Mouse (Mus musculus) left cerebral cortex, adult 11 months (tissue): ENCODE data around the gene Tshz3.

Experiments used
- DNase-seq: peaks from one replicate; pipeline ENCODE4 v3.0.0; 2022; ENCODE audit warnings: low spot score

Gene Tshz3

DNA sequence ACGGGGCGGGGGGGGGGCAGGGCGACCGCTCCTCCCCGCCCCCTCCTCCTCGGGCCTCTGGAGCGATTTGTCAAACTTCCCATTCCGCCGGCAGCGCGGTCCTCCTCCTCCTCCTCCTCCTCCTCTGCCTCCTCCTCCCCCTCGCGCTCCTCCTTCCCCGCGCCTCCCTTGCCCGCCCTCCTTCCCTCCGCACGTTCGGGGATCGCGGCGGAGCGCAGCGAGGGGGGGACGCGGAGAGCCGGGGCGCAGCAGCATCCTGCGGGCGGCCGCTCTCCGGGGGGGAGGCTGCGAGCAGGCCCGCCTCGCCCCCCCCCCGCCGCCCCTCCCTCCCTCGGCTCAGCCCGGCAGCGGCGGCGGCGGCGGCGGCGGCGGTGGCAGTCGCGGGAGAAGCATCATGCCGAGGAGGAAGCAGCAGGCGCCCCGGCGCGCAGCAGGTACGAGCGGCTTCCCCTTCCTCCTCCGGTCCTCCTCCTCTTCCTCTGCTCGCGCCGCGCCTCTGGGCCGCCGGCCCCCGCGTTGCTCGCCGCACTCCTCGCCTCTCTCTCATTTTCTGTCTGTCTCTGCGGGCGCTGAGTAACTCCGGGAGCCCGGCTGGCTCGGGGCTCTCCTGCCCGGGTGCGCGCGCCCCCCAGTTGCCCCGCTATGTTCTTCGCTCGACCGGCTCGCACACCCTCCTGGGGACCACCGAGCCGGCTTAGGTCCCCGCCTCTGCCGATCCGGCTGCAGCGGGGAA, at the start of gene Tshz3:
Gene Tshz3 (plus strand): TSS at position 263 of the 733 bp plus-strand sequence.
- DNase-seq, result no peak

GRCm38 (mm10) chr7:36655931-36656330, 42.0 kb upstream of the Tshz3 start:
- DNase-seq, result no peak

DNA sequence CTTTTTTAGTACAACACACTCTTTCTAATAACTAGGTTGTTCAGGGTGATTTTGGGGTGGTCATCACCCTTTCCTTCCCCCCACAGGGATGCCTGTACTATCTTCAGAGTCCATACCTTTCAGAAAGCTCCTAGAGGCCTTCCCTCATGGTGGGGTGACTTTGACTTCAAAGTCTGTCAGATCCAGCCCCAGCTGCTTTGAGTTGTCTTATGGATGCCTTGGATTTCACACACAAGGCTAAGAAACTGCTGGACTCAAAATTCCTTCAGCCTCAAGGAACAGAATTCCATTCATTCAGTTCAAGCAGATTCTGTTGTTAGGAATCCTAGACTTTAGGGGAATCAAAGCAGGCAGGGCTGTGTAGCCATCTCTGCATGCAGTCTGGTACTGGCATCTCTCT, 41.5 kb upstream of the Tshz3 start:
- DNase-seq, result no peak

DNA sequence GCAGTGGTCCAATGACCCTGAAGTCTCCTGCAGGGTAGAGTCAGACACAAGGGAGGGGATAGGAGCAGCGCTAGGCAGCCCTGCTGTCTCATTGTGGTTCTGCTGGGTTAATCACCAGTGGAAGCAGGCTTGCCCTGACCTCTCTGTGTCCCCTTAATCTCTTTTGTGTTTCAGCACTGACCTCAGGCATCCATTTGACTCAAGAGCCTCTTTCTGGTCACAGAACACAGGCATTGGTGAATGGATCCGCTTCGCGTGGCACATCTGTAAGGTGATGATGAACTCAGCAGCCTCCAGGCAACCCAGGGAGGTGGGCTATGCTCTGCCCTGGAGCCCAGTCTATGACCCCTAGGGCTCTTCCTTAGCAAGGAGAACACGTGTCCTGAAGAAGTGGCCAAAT, 39.6 kb upstream of the Tshz3 start:
- no peak for DNase-seq

DNA sequence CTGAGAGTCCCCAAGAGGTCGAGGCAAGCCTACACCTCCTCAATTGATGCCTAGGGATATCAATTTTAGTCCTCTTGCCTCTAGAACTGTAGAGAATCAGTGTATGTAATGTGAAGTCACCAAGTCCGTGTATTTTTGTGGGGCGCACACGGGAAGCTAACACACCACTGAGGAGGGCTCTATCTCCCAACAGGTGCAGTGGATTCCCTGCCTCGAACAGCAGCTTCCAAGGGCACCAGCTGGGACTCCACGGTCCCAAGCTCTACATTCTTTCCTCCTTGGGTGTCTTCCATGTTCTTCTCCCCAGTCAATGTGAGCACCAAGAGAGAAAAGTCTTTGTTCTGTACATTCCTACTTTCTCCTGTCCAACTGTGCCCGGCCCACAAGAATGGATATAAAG, 38.7 kb upstream of the Tshz3 start:
- DNase-seq, result no peak

- DNase-seq, result no peak
Observed at GRCm38 (mm10) chr7:36660654-36661053, 37.3 kb upstream of the Tshz3 start.

- no peak for DNase-seq
Observed at GRCm38 (mm10) chr7:36663431-36663830, 34.5 kb upstream of the Tshz3 start.

DNA sequence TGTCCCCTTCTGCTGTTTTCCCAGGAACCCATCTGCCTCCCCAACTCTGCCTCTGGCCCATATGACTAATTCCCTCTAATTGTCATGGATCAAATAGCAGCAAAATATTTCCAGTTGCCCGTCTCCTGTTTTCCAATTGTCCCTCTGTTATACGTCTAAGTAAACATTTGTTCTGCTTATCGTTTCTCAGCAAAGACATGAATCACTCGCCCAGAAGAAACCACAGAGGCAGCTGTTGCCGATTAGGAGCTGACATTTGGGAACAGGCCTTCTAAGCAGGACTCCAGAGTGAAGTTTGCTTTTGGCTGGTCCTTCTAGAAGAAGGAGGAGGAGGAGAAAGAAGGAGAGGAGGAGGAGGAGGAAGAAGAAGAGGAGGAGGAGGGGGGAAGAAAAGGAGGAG, 30.2 kb upstream of the Tshz3 start:
- no peak for DNase-seq

DNA sequence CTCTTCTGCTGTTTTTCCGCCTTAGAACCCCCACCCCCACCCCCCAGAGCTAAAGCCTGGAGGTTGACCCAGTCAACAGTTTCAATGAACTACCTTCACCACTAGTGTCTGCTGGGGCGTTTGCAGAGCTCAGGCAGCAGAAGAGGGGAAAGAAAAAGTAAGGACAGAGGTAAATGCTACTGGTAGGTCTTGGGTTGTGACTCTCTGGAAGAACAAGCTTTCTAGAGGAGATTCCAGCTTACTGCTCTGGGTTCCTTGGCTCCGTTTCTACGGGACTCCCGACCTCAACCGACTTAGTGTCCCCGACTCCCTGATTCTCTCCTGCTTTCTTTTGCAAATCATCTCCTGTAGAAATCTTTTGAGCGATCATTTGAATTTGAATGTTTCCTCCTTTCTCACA, 19.9 kb upstream of the Tshz3 start:
- no peak for DNase-seq

DNA sequence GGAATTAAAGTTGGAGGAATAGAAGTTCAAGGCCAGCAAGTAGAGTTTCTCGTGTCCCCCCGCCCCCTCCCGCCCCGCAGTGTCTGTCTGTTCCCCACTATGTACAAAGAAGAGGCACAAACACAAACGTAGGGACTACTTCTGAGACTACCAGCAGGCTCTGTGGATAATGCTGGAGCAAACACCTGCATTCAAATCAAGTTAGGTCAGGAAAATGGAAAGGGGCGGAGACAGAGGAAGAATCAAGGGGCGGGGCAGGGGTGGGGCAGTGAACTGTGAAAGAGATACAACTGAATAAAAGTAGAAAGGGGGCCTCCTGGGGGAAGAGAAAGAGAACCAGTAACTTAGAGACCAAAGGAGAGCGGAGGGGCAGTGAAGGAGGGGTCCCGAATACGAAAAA, 19.4 kb upstream of the Tshz3 start:
- no peak for DNase-seq

- no peak for DNase-seq
Observed at GRCm38 (mm10) chr7:36679031-36679618, 18.8 kb upstream of the Tshz3 start.

DNA sequence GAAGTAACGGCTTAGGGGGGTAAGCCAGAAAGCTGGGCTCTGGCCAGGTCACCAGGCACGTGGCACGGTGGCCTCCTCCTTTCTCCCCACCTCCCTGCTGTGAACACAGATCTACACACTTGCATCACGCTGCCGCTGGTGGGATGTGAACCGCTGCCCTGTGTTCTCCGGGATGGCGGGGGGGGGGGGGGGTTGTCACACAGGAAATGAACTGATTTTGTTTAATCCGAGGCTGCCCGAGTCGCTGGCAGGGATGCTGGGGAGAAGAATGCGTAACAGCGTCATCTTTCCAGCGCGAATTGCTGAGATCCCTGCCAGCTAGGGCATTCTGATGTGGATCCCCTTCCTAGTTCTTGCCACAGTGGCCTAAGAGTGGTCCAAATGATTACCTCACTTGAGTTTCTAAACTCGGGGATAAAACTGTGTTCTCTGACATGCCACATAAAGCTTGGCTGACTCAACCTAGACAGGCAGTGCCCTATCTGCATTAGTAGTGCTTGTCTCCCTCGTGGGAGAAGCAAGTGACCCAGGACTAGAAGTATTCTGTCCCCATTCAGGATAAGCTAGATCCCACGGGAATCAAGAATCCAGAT, 18.0 kb upstream of the Tshz3 start:
- no peak for DNase-seq

DNA sequence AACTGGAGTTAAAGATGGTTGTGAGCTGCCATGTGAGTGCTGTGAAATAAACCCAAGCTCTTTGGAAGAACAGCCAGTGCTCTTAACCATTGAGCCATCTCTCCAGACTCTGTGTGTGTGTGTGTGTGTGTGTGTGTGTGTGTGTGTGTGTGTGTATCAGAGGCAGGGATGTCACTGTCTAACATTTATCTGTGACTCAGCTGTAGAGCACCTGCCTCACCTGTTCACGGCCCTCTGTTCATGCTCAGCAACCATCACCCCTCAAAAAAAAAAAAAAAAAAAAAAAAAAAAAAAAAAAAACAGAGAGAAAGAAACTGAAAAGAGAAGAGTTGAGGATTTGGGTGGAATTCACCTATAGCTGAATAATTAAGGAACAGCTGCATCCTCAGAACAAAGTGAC, 10.4 kb upstream of the Tshz3 start:
- DNase-seq, result no peak

GRCm38 (mm10) chr7:36689049-36689793, 8.7 kb upstream of the Tshz3 start:
- no peak for DNase-seq

DNA sequence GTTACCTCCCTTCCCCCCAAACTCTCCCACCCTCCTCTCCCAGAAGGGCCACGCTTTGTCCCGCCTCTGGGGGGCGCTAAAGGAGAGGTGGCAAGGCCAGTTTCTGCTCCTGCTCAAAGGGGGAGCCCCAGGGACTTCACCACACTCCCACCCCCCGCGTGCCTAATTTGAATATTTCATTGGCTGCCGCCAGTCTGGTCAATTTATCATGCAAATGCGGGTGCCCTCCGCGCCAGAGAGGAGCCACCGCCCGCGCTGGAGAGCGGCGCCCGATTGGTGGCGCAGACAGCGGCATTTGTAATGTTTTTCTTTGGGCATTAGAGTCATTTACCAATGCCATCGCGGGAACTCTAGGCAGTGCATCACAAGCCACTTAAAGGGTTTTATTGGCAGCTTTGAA, 7.4 kb upstream of the Tshz3 start:
- DNase-seq, result no peak

GRCm38 (mm10) chr7:36691617-36692016, 6.3 kb upstream of the Tshz3 start:
- DNase-seq, result no peak

GRCm38 (mm10) chr7:36692381-36692780, 5.5 kb upstream of the Tshz3 start:
- no peak for DNase-seq

DNA sequence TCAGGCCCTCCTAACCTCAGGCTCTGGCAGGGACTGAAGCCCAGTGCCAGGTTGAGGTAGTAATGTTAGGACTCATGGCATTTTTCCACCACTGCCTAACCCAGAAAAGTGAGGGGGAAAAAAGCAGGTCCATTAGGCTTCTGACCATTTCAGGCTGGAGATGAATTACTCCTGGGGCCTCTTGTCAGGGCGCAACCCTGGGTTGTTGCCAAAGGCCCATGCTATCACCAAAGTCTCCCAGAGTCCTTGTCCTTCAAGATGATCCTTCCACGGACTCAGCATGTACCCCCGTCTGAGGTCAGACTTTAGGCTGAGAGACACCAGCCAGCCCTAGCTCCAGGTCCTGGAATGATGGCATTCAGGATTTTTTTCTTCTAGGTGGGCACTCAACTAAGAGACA, 4.8 kb upstream of the Tshz3 start:
- DNase-seq, result no peak

DNA sequence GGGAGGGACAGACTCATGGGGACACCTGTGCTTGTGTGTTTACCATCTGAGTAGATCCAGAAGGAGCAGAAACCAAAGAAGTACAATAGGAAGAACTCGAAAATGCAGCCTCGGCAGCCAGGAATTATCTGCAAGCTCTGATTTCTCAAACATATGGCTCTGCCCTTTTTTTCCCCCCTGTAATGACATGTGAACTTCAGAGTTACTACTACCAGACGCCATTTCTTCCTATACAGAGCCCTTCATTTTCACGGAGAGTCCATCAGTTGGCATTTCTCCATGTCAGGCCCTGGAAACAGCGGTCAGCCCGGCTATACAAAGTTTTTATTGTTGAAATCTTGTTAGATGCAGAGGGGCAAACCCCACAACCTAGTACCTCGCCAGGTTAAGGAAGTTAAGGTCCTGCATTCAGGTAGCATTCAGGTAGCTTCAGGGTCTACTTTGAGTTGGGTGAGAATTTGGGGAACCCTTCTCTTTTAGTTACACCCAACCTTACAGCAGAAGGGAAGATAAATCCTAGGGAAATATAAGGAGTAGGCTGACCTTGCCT, 3.2 kb upstream of the Tshz3 start:
- DNase-seq, result no peak

DNA sequence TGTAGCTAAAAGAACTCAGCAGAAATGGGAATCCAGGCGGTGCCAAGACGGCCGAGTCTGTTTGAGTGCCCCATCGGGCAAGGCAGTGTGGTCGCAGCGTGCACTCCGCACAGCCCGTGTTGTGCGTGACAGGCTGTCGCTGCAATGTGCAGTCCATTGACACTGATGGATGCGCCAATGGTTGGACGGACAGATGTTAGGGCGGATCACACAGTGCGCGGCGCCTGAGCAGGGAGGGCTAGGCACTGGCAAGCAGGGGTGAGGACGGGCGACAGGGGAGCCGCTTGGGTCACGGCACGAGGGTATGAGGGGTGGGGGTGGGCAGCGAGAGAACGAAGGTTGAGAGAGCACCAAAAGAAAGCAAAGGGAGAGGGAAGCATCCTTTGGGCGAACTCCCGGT, 2.6 kb upstream of the Tshz3 start:
- no peak for DNase-seq

GRCm38 (mm10) chr7:36695791-36696241, 2.1 kb upstream of the Tshz3 start:
- no peak for DNase-seq

- DNase-seq, result no peak
Observed at GRCm38 (mm10) chr7:36696406-36697117, 1.4 kb upstream of the Tshz3 start.
